Mouse (Mus musculus) lung, embryonic 14.5 days (tissue): ENCODE data around the gene Aar2. TPM values are rescaled to one million over a fixed set of nuclear protein-coding genes. Genes with fewer than 3 reads are reported as not detected.

ENCODE experiments used
- ATAC-seq: fragments of 200-750 bp; cut with Nextera tagmentation; 2 replicates; pipeline ENCODE4 v1.8.0; 2017; ENCODE audit warnings: mild to moderate bottlenecking, moderate TSS enrichment, moderate library complexity; ENCODE audit not compliant: insufficient read depth
- DNase-seq: peaks from one replicate; pipeline ENCODE4 v3.0.0-alpha.2; 2015
- H3K27ac ChIP-seq: fragments of 300-500 bp; sonication (generic); 2 replicates; pipeline ENCODE4 v1.5.1; 2014; ENCODE audit warnings: low read depth, mild to moderate bottlenecking, moderate library complexity
- H3K27me3 ChIP-seq: fragments of 300-500 bp; sonication (generic); 2 replicates; pipeline ENCODE4 v1.6.1; 2014; ENCODE audit warnings: low read length, control low read depth; ENCODE audit not compliant: insufficient read depth
- H3K36me3 ChIP-seq: fragments of 300-500 bp; sonication (generic); 2 replicates; pipeline ENCODE4 v1.6.1; 2014; ENCODE audit warnings: control low read depth; ENCODE audit not compliant: insufficient read depth
- H3K4me1 ChIP-seq: fragments of 300-500 bp; sonication (generic); 2 replicates; pipeline ENCODE4 v1.6.1; 2014; ENCODE audit warnings: antibody characterized with exemption, control low read depth; ENCODE audit not compliant: insufficient read depth
- H3K4me2 ChIP-seq: fragments of 300-500 bp; sonication (generic); 2 replicates; pipeline ENCODE4 v1.6.1; 2014; ENCODE audit warnings: mild to moderate bottlenecking
- H3K4me3 ChIP-seq: fragments of 300-500 bp; sonication (generic); 2 replicates; pipeline ENCODE4 v1.5.1; 2014; ENCODE audit warnings: low read depth, low read length
- H3K9ac ChIP-seq: fragments of 300-500 bp; sonication (generic); 2 replicates; pipeline ENCODE4 v1.6.1; 2014
- H3K9me3 ChIP-seq: fragments of 300-500 bp; sonication (generic); 2 replicates; pipeline ENCODE4 v1.6.1; 2016; ENCODE audit warnings: low read depth, low read length, control low read depth
- CTCF ChIP-seq: IDR thresholded peaks from 2 replicates; pipeline ENCODE4 v1.5.1; 2016; ENCODE audit warnings: antibody characterized with exemption, low read depth
- WGBS: fragments of 180-500 bp; shearing (Covaris S2); extraction: QIAGEN DNeasy Blood & Tissue Kit; methylation state at CpG from one replicate; pipeline ENCODE4 v1.1.7; 2014; 5-methylcytosine and 5-hydroxymethylcytosine counted together
- polyA plus RNA-seq: library from polyadenylated mRNA; unstranded; fragments of >200 nt; fragmentation: Nextera tagmentation; extraction: Ambion mirVana; gene quantifications from 2 replicates; pipeline ENCODE4 v1.2.1, GENCODE M21; 2014

The Aar2 gene
- polyA plus RNA-seq, 1 experiment from 2014 or later, result 39.0 TPM

DNA sequence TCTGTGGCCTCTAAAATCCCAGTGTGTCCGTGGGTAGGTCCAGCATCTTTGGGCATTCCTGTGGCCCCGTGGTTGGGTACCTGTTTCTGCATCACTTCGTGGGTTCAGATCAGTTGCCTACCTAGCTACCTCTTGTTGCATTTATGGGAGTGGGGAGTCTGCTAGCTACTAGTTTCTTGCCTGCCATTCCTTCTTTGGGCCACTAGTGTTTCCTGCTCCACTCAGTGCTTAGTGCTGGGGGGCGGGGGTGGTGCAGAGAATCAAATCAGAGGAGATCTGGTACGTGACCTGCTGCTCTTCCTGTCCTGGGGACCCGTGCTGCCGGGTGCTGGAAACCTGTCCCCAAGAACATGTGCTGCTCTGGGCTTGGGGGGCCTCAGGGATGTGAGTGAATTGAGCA lies 69.1 kb downstream of the Aar2 start:
- H3K9ac ChIP-seq, result no peak overlapping the region
- DNase-seq, result no peak
- no peak overlapping the region for H3K4me2 ChIP-seq
- H3K27ac ChIP-seq, result no peak overlapping the region
- H3K27me3 ChIP-seq, result peaks cover 59% of the 10 kb centered on the region
- no peak; the same call in 1 of the 2 replicates for TF ChIP-seq CTCF
- no peaks in the 10 kb centered on the region for H3K9me3 ChIP-seq
- ATAC-seq, result no peak
- no peaks in the 10 kb centered on the region; the same call in 1 of the 2 replicates for H3K4me1 ChIP-seq
- no peaks in the 10 kb centered on the region for H3K36me3 ChIP-seq
- no peak overlapping the region for H3K4me3 ChIP-seq
- 73% methylated on average over 7 of the region's 7 CpGs for WGBS

DNA sequence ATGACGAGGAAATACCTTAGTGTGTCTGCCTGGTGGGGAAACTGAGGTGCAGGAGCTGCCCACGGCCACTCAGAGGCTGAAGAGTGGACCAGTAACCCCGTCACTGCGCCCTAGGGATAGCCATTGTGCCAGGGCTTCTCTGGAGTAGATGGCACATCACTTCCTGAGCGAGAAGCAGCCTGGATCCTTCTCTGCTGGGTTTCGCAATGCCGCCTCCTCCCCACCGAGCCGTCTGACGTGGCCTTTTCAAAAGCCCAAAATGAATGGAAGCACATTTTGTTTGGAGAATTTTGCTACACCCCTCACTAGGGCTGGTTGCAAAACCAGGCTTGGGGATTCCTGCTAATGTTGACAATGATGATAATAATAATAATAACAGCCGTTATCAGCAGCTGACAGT lies 70.2 kb downstream of the Aar2 start:
- 28% methylated on average over 11 of the region's 11 CpGs for WGBS
- ATAC-seq (no peak), DNase-seq (peak; percentile 78)
- H3K9me3 ChIP-seq, result no peaks in the 10 kb centered on the region
- H3K27me3 ChIP-seq, result peaks cover 49% of the 10 kb centered on the region
- no peak overlapping the region for H3K4me2 ChIP-seq
- H3K4me3 ChIP-seq, result no peak overlapping the region
- no peaks in the 10 kb centered on the region for H3K36me3 ChIP-seq
- no peaks in the 10 kb centered on the region; the same call in 1 of the 2 replicates for H3K4me1 ChIP-seq
- no peak overlapping the region for H3K9ac ChIP-seq
- TF ChIP-seq CTCF, result no peak
- H3K27ac ChIP-seq, result no peak overlapping the region

Other genes starting within 250 kb of the Aar2 start
- gene Cnbd2, start 235.3 kb upstream of the Aar2 start, polyA plus RNA-seq, result 3.5 and 3.9 TPM in 2 replicates
- 61.0 and 66.3 TPM in 2 replicates for gene Scand1, start 234.9 kb upstream of the Aar2 start, polyA plus RNA-seq
- gene Epb41l1, start 126.7 kb upstream of the Aar2 start, polyA plus RNA-seq, result 2.1 and 3.2 TPM in 2 replicates
- gene Dlgap4, start 66.1 kb downstream of the Aar2 start, polyA plus RNA-seq, result 73.7 and 78.7 TPM in 2 replicates
- 397 and 446 TPM in 2 replicates for gene Myl9, start 227.8 kb downstream of the Aar2 start, polyA plus RNA-seq